8 mouse cellular contexts compared by ENCODE assay signal in genomic region chr19:32755104-32755791, GRCm38 (mm10). TPM values are rescaled to one million over a fixed set of nuclear protein-coding genes. Genes with fewer than 3 reads are reported as not detected.
DNase-seq lines count a peak whose midpoint lies in the region; ATAC-seq and TF ChIP-seq lines count a peak whose summit lies in the region.

No protein-coding gene starts in this region.

- TF ChIP-seq EP300 in liver, embryonic 14.5 days (IDR thresholded peaks at IDR 0.05; ENCODE audit: low read depth): no peak

- H3K27me3 ChIP-seq in kidney, adult 2 months (replicated peaks; ENCODE audit: control insufficient read depth, insufficient read depth, low read length): no peaks in the 10 kb centered on the region
- H3K27me3 ChIP-seq in forebrain, embryonic 16.5 days (replicated peaks; ENCODE audit: control insufficient read depth, insufficient read depth, low read length): no peaks in the 10 kb centered on the region
- no peaks in the 10 kb centered on the region; the same call in 1 of the 2 replicates for H3K27me3 ChIP-seq in liver, embryonic 14.5 days (ENCODE audit: control insufficient read depth, insufficient read depth, low read length)

- peak overlapping the region; percentile 68 for H3K9ac ChIP-seq in forebrain, embryonic 16.5 days (replicated peaks; ENCODE audit: low read depth, low read length)
- H3K9ac ChIP-seq in liver, embryonic 14.5 days (replicated peaks): peak overlapping the region; percentile 81

- H3K4me2 ChIP-seq in forebrain, embryonic 16.5 days (ENCODE audit: low read length): peak overlapping the region; percentile 88
- H3K4me2 ChIP-seq in liver, embryonic 14.5 days (ENCODE audit: low read depth): peak overlapping the region; percentile 100

- TF ChIP-seq POLR2A in kidney, adult 2 months (IDR thresholded peaks at IDR 0.05; ENCODE audit: low read depth, low read length): no peak
- TF ChIP-seq POLR2A in bone marrow, adult 2 months (IDR thresholded peaks at IDR 0.05; ENCODE audit: borderline replicate concordance, control insufficient read depth, low read depth, low read length): no peak

- no peaks in the 10 kb centered on the region for H3K9me3 ChIP-seq in forebrain, embryonic 16.5 days (ENCODE audit: control insufficient read depth, low read length)
- no peaks in the 10 kb centered on the region for H3K9me3 ChIP-seq in liver, embryonic 14.5 days (ENCODE audit: control insufficient read depth, low read length)

- peak overlapping the region; percentile 67 for H3K4me3 ChIP-seq in kidney, adult 2 months (ENCODE audit: insufficient read depth, low read depth, low read length)
- peak overlapping the region; percentile 82 for H3K4me3 ChIP-seq in bone marrow, adult 2 months (replicated peaks; ENCODE audit: control insufficient read depth, low read depth, low read length)
- peak overlapping the region; percentile 80 for H3K4me3 ChIP-seq in forebrain, embryonic 16.5 days (replicated peaks; ENCODE audit: low read length)
- H3K4me3 ChIP-seq in liver, embryonic 14.5 days (ENCODE audit: insufficient read depth in 1 of 2, low read depth in 2 of 2, low read length in 2 of 2): peak overlapping the region; percentile 68 to 77

- 13% methylated on average over 12 of the region's 12 CpGs for WGBS in kidney, adult 2 months
- WGBS in bone marrow, adult 2 months: 23% methylated on average over 12 of the region's 12 CpGs
- 2% methylated on average over 12 of the region's 12 CpGs for WGBS in forebrain, embryonic 16.5 days
- WGBS in liver, embryonic 14.5 days (ENCODE audit: insufficient replicate concordance): 12% methylated on average over 12 of the region's 12 CpGs

- no peaks in the 10 kb centered on the region for H3K4me1 ChIP-seq in kidney, adult 2 months (ENCODE audit: control insufficient read depth, insufficient read depth, low read length)
- no peaks in the 10 kb centered on the region for H3K4me1 ChIP-seq in bone marrow, adult 2 months (ENCODE audit: control insufficient read depth, insufficient read depth, low read length)
- H3K4me1 ChIP-seq in forebrain, embryonic 16.5 days (replicated peaks; ENCODE audit: control insufficient read depth, insufficient read depth, low read length): peaks cover 11% of the 10 kb centered on the region
- peaks cover 8 to 15% of the 10 kb centered on the region in 2 experiments; a peak in 3 of 4 replicates for H3K4me1 ChIP-seq in liver, embryonic 14.5 days (replicated peaks; ENCODE audit: control insufficient read depth in 2 of 2, insufficient read depth in 2 of 2, low read length in 1 of 2)

- H3K27ac ChIP-seq in kidney, adult 2 months (ENCODE audit: insufficient read depth, low read depth, low read length): peak overlapping the region; percentile 98; the same call in 1 of the 2 replicates
- H3K27ac ChIP-seq in bone marrow, adult 2 months (ENCODE audit: control insufficient read depth, insufficient read depth, low read depth, low read length, poor library complexity): peak overlapping the region; percentile 4
- no peak overlapping the region for H3K27ac ChIP-seq in forebrain, embryonic 16.5 days (ENCODE audit: low read length)
- no peak overlapping the region; the same call in 1 of the 2 replicates for H3K27ac ChIP-seq in liver, embryonic 14.5 days

- no peak for DNase-seq in kidney, adult 2 months
- DNase-seq in kidney, adult 11 months: no peak
- no peak for DNase-seq in liver, embryonic 14.5 days (ENCODE audit: low read depth in 3 of 3, low spot score in 3 of 3)
- no peak for DNase-seq in right cerebral cortex, postnatal 14 days
- DNase-seq in adrenal gland, postnatal 14 days: no peak
- DNase-seq in layer of hippocampus, adult 9-11 months: no peak

- TF ChIP-seq CTCF in kidney, adult 2 months (conservative IDR thresholded peaks at IDR 0.05; ENCODE audit: insufficient read depth, insufficient read length, low read depth, low read length): no peak
- no peak for TF ChIP-seq CTCF in bone marrow, adult 2 months (IDR thresholded peaks at IDR 0.05; ENCODE audit: control insufficient read depth, insufficient read depth, low read length)
- no peak for TF ChIP-seq CTCF in liver, embryonic 14.5 days (IDR thresholded peaks at IDR 0.05; ENCODE audit: low read depth)

- H3K36me3 ChIP-seq in kidney, adult 2 months (ENCODE audit: control insufficient read depth, insufficient read depth, low read length): no peaks in the 10 kb centered on the region
- H3K36me3 ChIP-seq in forebrain, embryonic 16.5 days (ENCODE audit: control insufficient read depth, insufficient read depth): no peaks in the 10 kb centered on the region
- H3K36me3 ChIP-seq in liver, embryonic 14.5 days (replicated peaks; ENCODE audit: control insufficient read depth, insufficient read depth, low read depth): no peaks in the 10 kb centered on the region

- no peak for ATAC-seq in forebrain, embryonic 16.5 days
- ATAC-seq in liver, embryonic 14.5 days (ENCODE audit: insufficient read depth): no peak

RNA-seq across cellular contexts. Expression of gene Pten, which starts 2.0 kb away (rescaled TPM):
- 12.8 and 15.2 TPM in 2 replicates for polyA plus RNA-seq in kidney, adult 2 months (2012; rRNA removed)
- polyA plus RNA-seq in bone marrow, adult 2 months (2011; ENCODE audit: insufficient read depth, insufficient read length, low replicate concordance, missing spikeins): 14.0 and 24.9 TPM in 2 replicates
- 11.5 and 13.4 TPM in 2 replicates for polyA plus RNA-seq in forebrain, embryonic 16.5 days (2015; fragmentation: Nextera tagmentation; extraction: Ambion mirVana)
- polyA plus RNA-seq in liver, embryonic 14.5 days (2012; rRNA removed): 3.1 and 4.3 TPM in 2 replicates
- polyA plus RNA-seq in liver, embryonic 14.5 days (2014; fragmentation: Nextera tagmentation; extraction: Ambion mirVana): 3.5 and 3.9 TPM in 2 replicates
- 72.1 and 74.9 TPM in 2 replicates for total RNA-seq in adrenal gland, postnatal 14 days (2021)

RNA-seq across cellular contexts. Expression of gene Atad1, which starts 15.7 kb away (rescaled TPM):
- polyA plus RNA-seq in kidney, adult 2 months (2012; rRNA removed): 16.0 and 25.0 TPM in 2 replicates
- 10.7 and 12.5 TPM in 2 replicates for polyA plus RNA-seq in bone marrow, adult 2 months (2011; ENCODE audit: insufficient read depth, insufficient read length, low replicate concordance, missing spikeins)
- polyA plus RNA-seq in forebrain, embryonic 16.5 days (2015; fragmentation: Nextera tagmentation; extraction: Ambion mirVana): 123 and 129 TPM in 2 replicates
- polyA plus RNA-seq in liver, embryonic 14.5 days (2012; rRNA removed): 6.5 and 9.9 TPM in 2 replicates
- 20.9 and 22.3 TPM in 2 replicates for polyA plus RNA-seq in liver, embryonic 14.5 days (2014; fragmentation: Nextera tagmentation; extraction: Ambion mirVana)
- 65.0 and 74.0 TPM in 2 replicates for total RNA-seq in adrenal gland, postnatal 14 days (2021)

Comparison
In these comparisons a context has a peak if more than half of its experiments do, and no peak if none do; other contexts are left out.
1. H3K27ac ChIP-seq: peak in kidney, adult 2 months (single experiment) and bone marrow, adult 2 months (single experiment); none in forebrain, embryonic 16.5 days (single experiment) and liver, embryonic 14.5 days (single experiment).
2. Peak in every context shown above with its lines, with median percentiles within 50 percentile points of each other: H3K4me3 ChIP-seq.